8 mouse cellular contexts compared by ENCODE assay signal in genomic region chr17:35873774-35874519, GRCm38 (mm10). TPM values are rescaled to one million over a fixed set of nuclear protein-coding genes. Genes with fewer than 3 reads are reported as not detected.
DNase-seq lines count a peak whose midpoint lies in the region; ATAC-seq and TF ChIP-seq lines count a peak whose summit lies in the region.

No protein-coding gene starts in this region.

- peak overlapping the region; percentile 21 for H3K4me3 ChIP-seq in bone marrow macrophage, adult 2 months (ENCODE audit: insufficient read depth, low read length)
- H3K4me3 ChIP-seq in embryonic fibroblast, embryonic 13.5 days (ENCODE audit: insufficient read depth, low read length): peak overlapping the region; percentile 22
- peak overlapping the region; percentile 16; the same call in 1 of the 2 replicates for H3K4me3 ChIP-seq in heart, embryonic 11.5 days (ENCODE audit: low read depth, low read length)
- H3K4me3 ChIP-seq in kidney, postnatal 0 days (replicated peaks; ENCODE audit: low read depth, low read length): no peak overlapping the region
- no peak overlapping the region for H3K4me3 ChIP-seq in liver, embryonic 13.5 days (replicated peaks)
- H3K4me3 ChIP-seq in neural tube, embryonic 11.5 days (ENCODE audit: low read depth, low read length): no peak overlapping the region
- H3K4me3 ChIP-seq in stomach, embryonic 15.5 days (replicated peaks): no peak overlapping the region

- H3K27me3 ChIP-seq in heart, embryonic 11.5 days (ENCODE audit: control insufficient read depth, insufficient read depth, low read length): no peaks in the 10 kb centered on the region
- H3K27me3 ChIP-seq in kidney, postnatal 0 days (ENCODE audit: insufficient read depth, low read length): no peaks in the 10 kb centered on the region
- peaks cover 16% of the 10 kb centered on the region for H3K27me3 ChIP-seq in liver, embryonic 13.5 days
- H3K27me3 ChIP-seq in neural tube, embryonic 11.5 days (ENCODE audit: control insufficient read depth, insufficient read depth, low read length): no peaks in the 10 kb centered on the region
- no peaks in the 10 kb centered on the region for H3K27me3 ChIP-seq in stomach, embryonic 15.5 days (replicated peaks)

- H3K9ac ChIP-seq in heart, embryonic 11.5 days (ENCODE audit: low read depth, low read length): peak overlapping the region; percentile 46; the same call in 1 of the 2 replicates
- H3K9ac ChIP-seq in kidney, postnatal 0 days (ENCODE audit: low read depth, low read length): peak overlapping the region; percentile 19; the same call in 1 of the 2 replicates
- H3K9ac ChIP-seq in liver, embryonic 13.5 days: peak overlapping the region; percentile 39; the same call in 1 of the 2 replicates
- H3K9ac ChIP-seq in neural tube, embryonic 11.5 days (ENCODE audit: low read length): no peak overlapping the region
- H3K9ac ChIP-seq in stomach, embryonic 15.5 days: no peak overlapping the region

- H3K4me2 ChIP-seq in heart, embryonic 11.5 days: peak overlapping the region; percentile 40
- peak overlapping the region; percentile 33; the same call in 1 of the 2 replicates for H3K4me2 ChIP-seq in kidney, postnatal 0 days (ENCODE audit: low read length)
- H3K4me2 ChIP-seq in liver, embryonic 13.5 days: peak overlapping the region; percentile 10
- peak overlapping the region; percentile 22; the same call in 1 of the 2 replicates for H3K4me2 ChIP-seq in neural tube, embryonic 11.5 days (ENCODE audit: low read depth)
- no peak overlapping the region for H3K4me2 ChIP-seq in stomach, embryonic 15.5 days

- peak overlapping the region; percentile 2; the same call in 1 of the 2 replicates for H3K27ac ChIP-seq in bone marrow macrophage, adult 2 months (ENCODE audit: insufficient read depth, low read depth, low read length)
- peak overlapping the region; percentile 58 for H3K27ac ChIP-seq in embryonic fibroblast, embryonic 13.5 days (ENCODE audit: insufficient read depth, low read length)
- H3K27ac ChIP-seq in heart, embryonic 11.5 days (ENCODE audit: low read depth, low read length): no peak overlapping the region
- H3K27ac ChIP-seq in kidney, postnatal 0 days: no peak overlapping the region
- peak overlapping the region; percentile 35; the same call in 1 of the 2 replicates for H3K27ac ChIP-seq in liver, embryonic 13.5 days
- no peak overlapping the region for H3K27ac ChIP-seq in neural tube, embryonic 11.5 days (ENCODE audit: low read depth, low read length)
- H3K27ac ChIP-seq in stomach, embryonic 15.5 days: peak overlapping the region; percentile 27; the same call in 1 of the 2 replicates

- H3K4me1 ChIP-seq in bone marrow macrophage, adult 2 months (ENCODE audit: control insufficient read depth, insufficient read depth, low read length): peaks cover 14% of the 10 kb centered on the region
- peaks cover 12% of the 10 kb centered on the region for H3K4me1 ChIP-seq in embryonic fibroblast, embryonic 13.5 days (ENCODE audit: control insufficient read depth, insufficient read depth, low read length)
- H3K4me1 ChIP-seq in heart, embryonic 11.5 days (ENCODE audit: control insufficient read depth, insufficient read depth, low read length): peaks cover 24% of the 10 kb centered on the region
- H3K4me1 ChIP-seq in kidney, postnatal 0 days (replicated peaks; ENCODE audit: insufficient read depth, low read length): 0 out of 2 replicates have a peak, but pooled peaks cover 8% of the 10 kb centered on the region
- peaks cover 46% of the 10 kb centered on the region for H3K4me1 ChIP-seq in liver, embryonic 13.5 days (replicated peaks)
- H3K4me1 ChIP-seq in neural tube, embryonic 11.5 days (ENCODE audit: control insufficient read depth, insufficient read depth, low read length): peaks cover 18% of the 10 kb centered on the region
- H3K4me1 ChIP-seq in stomach, embryonic 15.5 days: peaks cover 24% of the 10 kb centered on the region

- TF ChIP-seq CTCF in bone marrow macrophage, adult 2 months (IDR thresholded peaks at IDR 0.05; ENCODE audit: low read depth, low read length): peak; percentile 77; the same call in 1 of the 2 replicates
- peak; percentile 86 for TF ChIP-seq CTCF in embryonic fibroblast, embryonic 13.5 days (IDR thresholded peaks at IDR 0.05; ENCODE audit: borderline replicate concordance, insufficient read depth, low read length)
- peak; percentile 96 for TF ChIP-seq CTCF in kidney, postnatal 0 days (IDR thresholded peaks at IDR 0.05; ENCODE audit: low read depth)

- no peaks in the 10 kb centered on the region; the same call in 1 of the 2 replicates for H3K9me3 ChIP-seq in heart, embryonic 11.5 days (replicated peaks; ENCODE audit: control insufficient read depth, low read length)
- H3K9me3 ChIP-seq in kidney, postnatal 0 days (replicated peaks; ENCODE audit: low read length): no peaks in the 10 kb centered on the region
- 0 out of 2 replicates have a peak, but pooled peaks cover 3% of the 10 kb centered on the region for H3K9me3 ChIP-seq in liver, embryonic 13.5 days (replicated peaks)
- no peaks in the 10 kb centered on the region for H3K9me3 ChIP-seq in neural tube, embryonic 11.5 days (ENCODE audit: control insufficient read depth, low read length)
- no peaks in the 10 kb centered on the region for H3K9me3 ChIP-seq in stomach, embryonic 15.5 days

- peak; percentile 25; the same call in 1 of the 2 replicates for ATAC-seq in heart, embryonic 11.5 days (replicated peaks; ENCODE audit: insufficient number of reproducible peaks, low FRiP score, low TSS enrichment)
- ATAC-seq in kidney, postnatal 0 days (replicated peaks; ENCODE audit: low FRiP score, low read depth): peak; percentile 52
- ATAC-seq in liver, embryonic 13.5 days (ENCODE audit: low read depth): peak; percentile 58
- ATAC-seq in neural tube, embryonic 11.5 days (ENCODE audit: insufficient read depth, low FRiP score, low TSS enrichment): no peak
- ATAC-seq in stomach, embryonic 15.5 days (ENCODE audit: insufficient read depth, low FRiP score, low read depth): 0 out of 2 replicates have a peak, but pooled peaks have one; percentile 50

- no peak for TF ChIP-seq POLR2A in bone marrow macrophage, adult 2 months (IDR thresholded peaks at IDR 0.05; ENCODE audit: borderline replicate concordance, low read depth, low read length)
- TF ChIP-seq POLR2A in embryonic fibroblast, embryonic 13.5 days (IDR thresholded peaks at IDR 0.05; ENCODE audit: low read depth, low read length): no peak

- H3K36me3 ChIP-seq in heart, embryonic 11.5 days (ENCODE audit: control insufficient read depth, insufficient read depth, low read length): peaks cover 23% of the 10 kb centered on the region
- 0 out of 2 replicates have a peak, but pooled peaks cover 4% of the 10 kb centered on the region for H3K36me3 ChIP-seq in kidney, postnatal 0 days (ENCODE audit: insufficient read depth, low read length)
- peaks cover 15% of the 10 kb centered on the region for H3K36me3 ChIP-seq in liver, embryonic 13.5 days
- peaks cover 17% of the 10 kb centered on the region for H3K36me3 ChIP-seq in neural tube, embryonic 11.5 days (ENCODE audit: control insufficient read depth, insufficient read depth, low read length)
- 0 out of 2 replicates have a peak, but pooled peaks cover 3% of the 10 kb centered on the region for H3K36me3 ChIP-seq in stomach, embryonic 15.5 days

- peak; percentile 80 for DNase-seq in A20 (ENCODE audit: low read depth, low spot score)
- DNase-seq in kidney, postnatal 0 days (ENCODE audit: low spot score): peak; percentile 88
- DNase-seq in liver, embryonic 13.5 days: peak; percentile 79
- DNase-seq in neural tube, embryonic 11.5 days (ENCODE audit: low spot score): peak; percentile 88

- WGBS in heart, embryonic 11.5 days (ENCODE audit: insufficient replicate concordance): 25% methylated on average over 21 of the region's 21 CpGs
- WGBS in kidney, postnatal 0 days: 29% methylated on average over 21 of the region's 21 CpGs
- 9% methylated on average over 21 of the region's 21 CpGs for WGBS in liver, embryonic 13.5 days (ENCODE audit: insufficient replicate concordance)
- 31% methylated on average over 21 of the region's 21 CpGs for WGBS in neural tube, embryonic 11.5 days
- WGBS in stomach, embryonic 15.5 days: 26% methylated on average over 21 of the region's 21 CpGs

RNA-seq across cellular contexts. Expression of gene Dhx16, which starts 5.7 kb away (rescaled TPM):
- polyA plus RNA-seq in bone marrow macrophage, adult 2 months (2012; ENCODE audit: insufficient read depth, insufficient read length, missing spikeins): 57.5 and 77.6 TPM in 2 replicates
- polyA plus RNA-seq in embryonic fibroblast, embryonic 13.5 days (2011; ENCODE audit: insufficient read length, low read depth, missing spikeins): 40.5 and 41.1 TPM in 2 replicates
- 23.8 and 25.9 TPM in 2 replicates for polyA plus RNA-seq in heart, embryonic 11.5 days (2014; fragmentation: Nextera tagmentation; extraction: Ambion mirVana)
- 29.2 and 33.3 TPM in 2 replicates for polyA plus RNA-seq in kidney, postnatal 0 days (2015; fragmentation: Nextera tagmentation; extraction: Ambion mirVana)
- polyA plus RNA-seq in liver, embryonic 13.5 days (2015; fragmentation: Nextera tagmentation; extraction: Ambion mirVana): 35.2 and 40.3 TPM in 2 replicates
- 42.9 and 51.3 TPM in 2 replicates for polyA plus RNA-seq in neural tube, embryonic 11.5 days (2014; fragmentation: Nextera tagmentation; extraction: Ambion mirVana)
- polyA plus RNA-seq in stomach, embryonic 15.5 days (2015; fragmentation: Nextera tagmentation; extraction: Ambion mirVana): 37.8 and 41.4 TPM in 2 replicates

RNA-seq across cellular contexts. Expression of gene Ppp1r18, which starts 8.6 kb away (rescaled TPM):
- polyA plus RNA-seq in bone marrow macrophage, adult 2 months (2012; ENCODE audit: insufficient read depth, insufficient read length, missing spikeins): 202 and 205 TPM in 2 replicates
- 92.1 and 115 TPM in 2 replicates for polyA plus RNA-seq in embryonic fibroblast, embryonic 13.5 days (2011; ENCODE audit: insufficient read length, low read depth, missing spikeins)
- polyA plus RNA-seq in heart, embryonic 11.5 days (2014; fragmentation: Nextera tagmentation; extraction: Ambion mirVana): 21.3 and 25.0 TPM in 2 replicates
- polyA plus RNA-seq in kidney, postnatal 0 days (2015; fragmentation: Nextera tagmentation; extraction: Ambion mirVana): 16.2 and 17.2 TPM in 2 replicates
- 8.0 and 11.8 TPM in 2 replicates for polyA plus RNA-seq in liver, embryonic 13.5 days (2015; fragmentation: Nextera tagmentation; extraction: Ambion mirVana)
- polyA plus RNA-seq in neural tube, embryonic 11.5 days (2014; fragmentation: Nextera tagmentation; extraction: Ambion mirVana): 34.9 and 39.3 TPM in 2 replicates
- polyA plus RNA-seq in stomach, embryonic 15.5 days (2015; fragmentation: Nextera tagmentation; extraction: Ambion mirVana): 17.0 and 18.6 TPM in 2 replicates

RNA-seq across cellular contexts. Expression of gene Nrm, which starts 12.8 kb away (rescaled TPM):
- polyA plus RNA-seq in bone marrow macrophage, adult 2 months (2012; ENCODE audit: insufficient read depth, insufficient read length, missing spikeins): 31.7 and 33.1 TPM in 2 replicates
- polyA plus RNA-seq in embryonic fibroblast, embryonic 13.5 days (2011; ENCODE audit: insufficient read length, low read depth, missing spikeins): 9.8 and 15.5 TPM in 2 replicates
- 44.5 and 48.1 TPM in 2 replicates for polyA plus RNA-seq in heart, embryonic 11.5 days (2014; fragmentation: Nextera tagmentation; extraction: Ambion mirVana)
- polyA plus RNA-seq in kidney, postnatal 0 days (2015; fragmentation: Nextera tagmentation; extraction: Ambion mirVana): 36.9 and 44.6 TPM in 2 replicates
- 23.0 and 25.4 TPM in 2 replicates for polyA plus RNA-seq in liver, embryonic 13.5 days (2015; fragmentation: Nextera tagmentation; extraction: Ambion mirVana)
- 47.3 and 50.3 TPM in 2 replicates for polyA plus RNA-seq in neural tube, embryonic 11.5 days (2014; fragmentation: Nextera tagmentation; extraction: Ambion mirVana)
- 54.0 and 54.7 TPM in 2 replicates for polyA plus RNA-seq in stomach, embryonic 15.5 days (2015; fragmentation: Nextera tagmentation; extraction: Ambion mirVana)

RNA-seq across cellular contexts. Expression of gene 2310061I04Rik, which starts 23.3 kb away (rescaled TPM):
- 36.9 and 39.3 TPM in 2 replicates for polyA plus RNA-seq in bone marrow macrophage, adult 2 months (2012; ENCODE audit: insufficient read depth, insufficient read length, missing spikeins)
- 29.0 and 37.3 TPM in 2 replicates for polyA plus RNA-seq in embryonic fibroblast, embryonic 13.5 days (2011; ENCODE audit: insufficient read length, low read depth, missing spikeins)
- polyA plus RNA-seq in heart, embryonic 11.5 days (2014; fragmentation: Nextera tagmentation; extraction: Ambion mirVana): 22.2 and 26.7 TPM in 2 replicates
- 36.6 and 39.1 TPM in 2 replicates for polyA plus RNA-seq in kidney, postnatal 0 days (2015; fragmentation: Nextera tagmentation; extraction: Ambion mirVana)
- 14.3 and 15.1 TPM in 2 replicates for polyA plus RNA-seq in liver, embryonic 13.5 days (2015; fragmentation: Nextera tagmentation; extraction: Ambion mirVana)
- polyA plus RNA-seq in neural tube, embryonic 11.5 days (2014; fragmentation: Nextera tagmentation; extraction: Ambion mirVana): 23.7 and 28.5 TPM in 2 replicates
- 21.7 and 23.9 TPM in 2 replicates for polyA plus RNA-seq in stomach, embryonic 15.5 days (2015; fragmentation: Nextera tagmentation; extraction: Ambion mirVana)

RNA-seq across cellular contexts. Expression of gene Mdc1, which starts 32.6 kb away (rescaled TPM):
- 16.1 and 17.7 TPM in 2 replicates for polyA plus RNA-seq in bone marrow macrophage, adult 2 months (2012; ENCODE audit: insufficient read depth, insufficient read length, missing spikeins)
- polyA plus RNA-seq in embryonic fibroblast, embryonic 13.5 days (2011; ENCODE audit: insufficient read length, low read depth, missing spikeins): 30.4 and 31.8 TPM in 2 replicates
- 19.0 and 19.5 TPM in 2 replicates for polyA plus RNA-seq in heart, embryonic 11.5 days (2014; fragmentation: Nextera tagmentation; extraction: Ambion mirVana)
- 5.4 and 5.6 TPM in 2 replicates for polyA plus RNA-seq in kidney, postnatal 0 days (2015; fragmentation: Nextera tagmentation; extraction: Ambion mirVana)
- 8.0 and 8.8 TPM in 2 replicates for polyA plus RNA-seq in liver, embryonic 13.5 days (2015; fragmentation: Nextera tagmentation; extraction: Ambion mirVana)
- 15.0 and 18.3 TPM in 2 replicates for polyA plus RNA-seq in neural tube, embryonic 11.5 days (2014; fragmentation: Nextera tagmentation; extraction: Ambion mirVana)
- polyA plus RNA-seq in stomach, embryonic 15.5 days (2015; fragmentation: Nextera tagmentation; extraction: Ambion mirVana): 15.2 and 19.7 TPM in 2 replicates

Comparison
In these comparisons a context has a peak if more than half of its experiments do, and no peak if none do; other contexts are left out.
1. H3K27ac ChIP-seq: peak in bone marrow macrophage, adult 2 months (single experiment), embryonic fibroblast, embryonic 13.5 days (single experiment), liver, embryonic 13.5 days (single experiment) and stomach, embryonic 15.5 days (single experiment); none in heart, embryonic 11.5 days (single experiment), kidney, postnatal 0 days (single experiment) and neural tube, embryonic 11.5 days (single experiment).
2. H3K4me3 ChIP-seq: peak in bone marrow macrophage, adult 2 months (single experiment), embryonic fibroblast, embryonic 13.5 days (single experiment) and heart, embryonic 11.5 days (single experiment); none in kidney, postnatal 0 days (single experiment), liver, embryonic 13.5 days (single experiment), neural tube, embryonic 11.5 days (single experiment) and stomach, embryonic 15.5 days (single experiment).
3. H3K9ac ChIP-seq: peak in heart, embryonic 11.5 days (single experiment), kidney, postnatal 0 days (single experiment) and liver, embryonic 13.5 days (single experiment); none in neural tube, embryonic 11.5 days (single experiment) and stomach, embryonic 15.5 days (single experiment).
4. Peak in every context shown above with its lines, with median percentiles within 50 percentile points of each other: DNase-seq and CTCF ChIP-seq.